Mouse (Mus musculus) macrophage (primary cell): ENCODE measurements around the gene Pbxip1. TPM values are rescaled to one million over a fixed set of nuclear protein-coding genes. Genes with fewer than 3 reads are reported as not detected.
A peak's percentile ranks its signal among the peaks of the same experiment; 100 is the strongest.

Experiments used
- H3K27ac ChIP-seq: fragments of 350-480 bp; formaldehyde crosslinking; 2 replicates; pipeline ENCODE4 v1.9.0; 2021
- H3K36me3 ChIP-seq: fragments of 350-480 bp; formaldehyde crosslinking; 2 replicates; pipeline ENCODE4 v1.9.0; 2021; ENCODE audit errors: inconsistent target
- H3K4me3 ChIP-seq: fragments of 350-480 bp; formaldehyde crosslinking; 2 replicates; pipeline ENCODE4 v1.9.0; 2021; ENCODE audit errors: inconsistent target
- H3K79me2 ChIP-seq: fragments of 350-480 bp; formaldehyde crosslinking; 2 replicates; pipeline ENCODE4 v1.9.0; 2021; ENCODE audit errors: inconsistent target
- WGBS: methylation state at CpG from one replicate; pipeline ENCODE4 v1.1.7; 2026; ENCODE audit warnings: inconsistent platforms; ENCODE audit not compliant: missing documents; 5-methylcytosine and 5-hydroxymethylcytosine counted together
- polyA plus RNA-seq: library from polyadenylated mRNA; stranded (reverse); fragments of 250-400 nt; gene quantifications from 3 replicates; pipeline ENCODE4 v1.2.4, GENCODE M21; 2018; ENCODE audit warnings: inconsistent platforms
- total RNA-seq, 78 experiments: library from RNA; depleted of rRNA; stranded (reverse); fragments of 250-400 nt; gene quantifications; 1 replicate in 9 of 78; 2 replicates in 24 of 78; 3 replicates in 43 of 78; 4 replicates in 2 of 78; pipeline ENCODE4 v1.2.4; 2018; ENCODE audit warnings: inconsistent platforms in 56 of 78

Gene Pbxip1
- total RNA-seq (2018; cell fraction: chromatin; rRNA removed) = 10 to 100 TPM in 12 of 26 experiments, 1 to 10 TPM in 14; 2.4 to 38.0 (median 9.6) TPM
- total RNA-seq (2018; cell fraction: cytosol; rRNA removed) = 10 to 100 TPM in 13 of 26 experiments, 1 to 10 TPM in 13; 4.4 to 31.6 (median 10.6) TPM
- total RNA-seq (2018; cell fraction: nucleus; rRNA removed) = 10 to 100 TPM in 17 of 26 experiments, 1 to 10 TPM in 9; 4.8 to 57.4 (median 22.0) TPM
- 5.3 to 6.8 TPM (median 5.4 TPM) in 3 replicates for polyA plus RNA-seq

DNA sequence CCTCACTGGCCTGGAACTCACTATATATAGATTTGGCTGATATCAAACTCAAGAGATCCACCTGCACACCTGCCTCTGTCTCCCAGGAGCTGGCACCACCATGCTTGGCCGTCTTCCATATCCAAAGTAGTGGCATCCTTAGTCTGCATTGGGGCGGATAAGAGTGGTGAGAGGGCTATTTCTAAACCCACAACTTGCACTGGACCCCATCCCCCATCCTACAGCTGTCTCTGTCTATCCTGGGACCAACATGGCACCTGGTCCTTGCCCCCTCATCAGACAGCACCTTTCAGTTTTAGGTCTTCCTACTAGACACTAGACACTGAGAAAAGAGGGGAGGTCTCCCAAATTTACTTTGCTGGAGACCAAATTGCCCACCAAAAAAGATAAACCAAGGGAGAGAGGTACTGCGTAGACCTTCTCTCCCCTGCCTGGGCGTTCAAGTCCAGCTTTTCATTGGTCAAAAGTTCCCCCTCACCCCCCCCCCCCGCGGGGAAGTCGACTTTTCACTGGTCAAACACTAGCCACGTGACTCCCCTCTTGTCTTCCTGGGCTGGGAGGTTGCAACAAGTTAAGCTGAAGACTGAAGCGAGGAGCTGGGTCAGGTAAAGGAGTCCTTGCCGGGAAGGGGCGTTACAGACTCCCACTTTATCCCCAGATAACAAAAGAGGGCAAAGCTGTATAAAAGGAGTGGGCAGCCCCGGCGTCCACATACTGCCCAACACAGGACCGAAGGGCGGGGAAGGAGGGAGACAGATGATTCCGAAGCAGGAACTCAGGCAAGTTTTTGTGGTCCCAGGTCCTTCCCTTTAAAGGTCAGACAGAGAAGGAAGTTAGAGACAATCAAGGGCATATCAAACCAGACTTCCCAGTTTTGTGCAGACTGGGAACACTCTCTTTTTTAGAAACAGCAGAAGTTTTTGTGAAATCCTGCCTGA lies at the start of gene Pbxip1:
Gene Pbxip1 (plus strand): TSS at position 531 of the 938 bp plus-strand sequence.
- Histone ChIP-seq H3K36me3 (peaks cover 15% of the 10 kb centered on the region; the same call in 1 of the 2 replicates), H3K27ac (peak within 1 kb of the TSS; percentile 25), H3K4me3 (peak within 1 kb of the TSS; percentile 30), H3K79me2 (peaks cover 18% of the 10 kb centered on the region)
- WGBS = 16% methylated on average over 15 of the region's 16 CpGs

DNA sequence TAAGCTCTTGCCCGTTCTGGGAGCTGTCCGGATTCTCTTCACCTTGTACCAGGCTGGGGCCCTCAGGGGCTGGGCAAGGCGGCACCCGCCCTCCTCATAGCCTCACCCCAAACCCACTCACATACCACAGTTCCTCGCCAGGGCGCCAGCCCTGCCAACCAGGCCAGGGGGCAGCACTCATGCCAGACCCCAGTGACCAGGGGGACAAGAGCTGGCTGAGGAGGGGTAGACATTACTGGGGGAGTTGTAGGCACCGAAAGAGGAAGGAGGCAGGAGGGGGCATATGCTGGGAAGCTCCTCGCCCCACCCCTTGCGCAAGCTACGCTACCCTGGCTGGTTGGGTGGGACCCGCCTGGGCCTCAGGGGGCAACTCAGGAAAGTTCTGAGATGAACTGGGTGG lies 48.9 kb upstream of the Pbxip1 start:
- H3K36me3 ChIP-seq = no peaks in the 10 kb centered on the region; the same call in 1 of the 2 replicates
- 34% methylated on average over 11 of the region's 11 CpGs for WGBS
- peak overlapping the region; percentile 19 for H3K27ac ChIP-seq
- no peak overlapping the region for H3K4me3 ChIP-seq
- peaks cover 98% of the 10 kb centered on the region for H3K79me2 ChIP-seq

DNA sequence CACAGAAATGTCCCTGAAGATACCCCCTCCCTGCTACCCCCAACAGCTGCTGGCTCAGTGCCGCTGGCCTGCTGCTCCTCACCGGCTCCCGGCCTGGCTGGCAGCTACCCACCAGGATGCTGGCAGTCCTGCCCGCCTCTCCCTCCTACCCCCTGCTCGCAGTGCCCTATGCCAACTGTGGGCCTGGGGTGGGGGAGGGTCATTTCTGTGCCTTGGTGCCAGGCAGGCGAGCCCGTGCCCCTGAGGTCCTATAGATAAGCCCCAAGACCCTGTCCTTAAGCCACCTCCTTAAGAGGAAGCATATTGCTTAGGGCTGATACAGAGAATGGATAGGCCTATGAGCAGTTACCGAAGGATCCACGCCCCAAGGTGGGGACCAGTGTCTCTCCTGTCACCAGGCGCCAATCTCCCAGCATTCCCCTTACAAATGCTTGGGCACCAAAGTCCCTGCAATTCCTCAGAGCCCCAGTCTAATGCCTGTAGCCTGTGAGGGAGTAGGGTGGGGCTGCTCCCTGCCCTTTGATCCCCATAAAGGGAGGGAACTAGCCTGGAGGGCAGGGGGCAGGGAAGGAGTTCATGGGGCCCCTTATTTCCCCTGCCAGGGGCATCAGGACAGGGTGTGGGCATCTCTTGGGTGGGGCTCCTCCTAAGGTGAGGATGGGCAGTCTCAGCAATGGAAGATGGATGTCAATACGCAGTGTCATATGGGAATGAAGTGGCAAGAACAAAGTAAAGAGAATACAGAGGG lies 48.2 kb upstream of the Pbxip1 start:
- WGBS = 48% methylated on average over 11 of the region's 11 CpGs
- Histone ChIP-seq H3K79me2 (peaks cover 96% of the 10 kb centered on the region), H3K36me3 (no peaks in the 10 kb centered on the region), H3K4me3 (no peak overlapping the region), H3K27ac (peak overlapping the region; percentile 96)

DNA sequence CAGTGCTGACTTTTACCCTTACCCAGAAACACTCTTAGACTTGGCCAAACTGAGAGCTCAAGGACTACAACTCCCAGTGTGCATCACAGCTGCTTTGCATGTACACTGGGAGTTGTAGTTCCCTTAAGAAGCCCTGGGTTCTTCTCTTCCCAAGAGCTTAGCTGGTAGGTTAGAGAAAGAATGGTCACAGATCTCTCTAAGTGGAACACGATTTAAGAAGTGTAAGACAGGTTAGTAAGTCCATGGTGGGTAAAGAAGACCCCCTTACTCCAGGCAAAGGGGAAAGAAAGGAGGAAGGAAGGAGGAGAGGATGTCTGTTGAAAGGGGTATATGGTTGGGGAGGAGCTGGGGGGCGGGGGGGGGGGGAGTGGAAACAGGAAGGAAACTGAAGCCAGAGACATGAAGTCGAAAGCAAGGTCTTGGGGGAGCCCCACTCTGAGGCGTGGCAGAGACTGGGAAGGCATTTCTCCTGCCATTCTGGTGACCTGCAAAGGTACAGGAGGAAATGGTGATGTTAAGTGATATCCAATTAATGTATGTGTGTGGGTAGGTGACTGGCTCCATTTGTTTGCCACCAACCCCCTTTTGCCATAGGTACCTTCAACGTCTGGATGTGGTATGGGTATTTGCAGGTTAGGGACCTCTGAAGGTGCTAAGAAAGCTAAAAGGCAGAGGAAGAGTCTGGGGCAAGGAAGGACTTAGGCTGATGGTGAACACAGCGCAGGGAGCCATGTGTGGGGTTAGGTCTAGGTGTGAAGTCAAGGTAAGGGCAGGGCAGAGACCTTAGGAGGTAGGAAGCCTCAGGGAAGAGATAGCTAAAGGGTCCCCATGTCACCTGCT lies 47.4 kb upstream of the Pbxip1 start:
- H3K27ac ChIP-seq = peak overlapping the region; percentile 96
- H3K36me3 ChIP-seq = no peaks in the 10 kb centered on the region
- 26% methylated on average over 6 of the region's 6 CpGs for WGBS

DNA sequence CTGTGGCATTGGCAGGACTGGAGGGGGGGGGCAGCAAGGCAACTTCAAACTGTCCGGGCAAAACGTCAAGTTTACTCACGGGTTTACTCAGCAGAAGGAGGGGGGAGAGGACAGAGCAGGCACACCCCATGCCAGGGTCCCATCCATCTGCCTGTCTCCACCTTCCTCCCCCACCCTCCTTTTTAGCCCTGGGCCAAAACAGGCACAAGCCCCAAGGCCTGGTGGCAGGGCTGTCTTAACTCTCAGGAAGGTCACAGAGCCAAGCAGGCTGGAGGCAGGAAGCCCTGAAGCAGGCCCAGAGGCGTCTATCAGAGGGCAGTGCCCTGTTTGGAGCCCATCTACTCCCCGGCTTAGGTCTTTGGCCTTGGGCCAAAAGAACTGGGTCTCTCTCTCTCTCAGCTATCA lies 46.4 kb upstream of the Pbxip1 start:
- Histone ChIP-seq H3K27ac (peak overlapping the region; percentile 96), H3K36me3 (no peaks in the 10 kb centered on the region), H3K4me3 (no peak overlapping the region; the same call in 1 of the 2 replicates), H3K79me2 (peaks cover 78% of the 10 kb centered on the region)
- 40% methylated on average over 5 of the region's 5 CpGs for WGBS

More for the DNA sequence above, 47.4 kb upstream of the Pbxip1 start:
- Histone ChIP-seq H3K79me2 (peaks cover 88% of the 10 kb centered on the region), H3K4me3 (peak overlapping the region; percentile 2; the same call in 1 of the 2 replicates)

DNA sequence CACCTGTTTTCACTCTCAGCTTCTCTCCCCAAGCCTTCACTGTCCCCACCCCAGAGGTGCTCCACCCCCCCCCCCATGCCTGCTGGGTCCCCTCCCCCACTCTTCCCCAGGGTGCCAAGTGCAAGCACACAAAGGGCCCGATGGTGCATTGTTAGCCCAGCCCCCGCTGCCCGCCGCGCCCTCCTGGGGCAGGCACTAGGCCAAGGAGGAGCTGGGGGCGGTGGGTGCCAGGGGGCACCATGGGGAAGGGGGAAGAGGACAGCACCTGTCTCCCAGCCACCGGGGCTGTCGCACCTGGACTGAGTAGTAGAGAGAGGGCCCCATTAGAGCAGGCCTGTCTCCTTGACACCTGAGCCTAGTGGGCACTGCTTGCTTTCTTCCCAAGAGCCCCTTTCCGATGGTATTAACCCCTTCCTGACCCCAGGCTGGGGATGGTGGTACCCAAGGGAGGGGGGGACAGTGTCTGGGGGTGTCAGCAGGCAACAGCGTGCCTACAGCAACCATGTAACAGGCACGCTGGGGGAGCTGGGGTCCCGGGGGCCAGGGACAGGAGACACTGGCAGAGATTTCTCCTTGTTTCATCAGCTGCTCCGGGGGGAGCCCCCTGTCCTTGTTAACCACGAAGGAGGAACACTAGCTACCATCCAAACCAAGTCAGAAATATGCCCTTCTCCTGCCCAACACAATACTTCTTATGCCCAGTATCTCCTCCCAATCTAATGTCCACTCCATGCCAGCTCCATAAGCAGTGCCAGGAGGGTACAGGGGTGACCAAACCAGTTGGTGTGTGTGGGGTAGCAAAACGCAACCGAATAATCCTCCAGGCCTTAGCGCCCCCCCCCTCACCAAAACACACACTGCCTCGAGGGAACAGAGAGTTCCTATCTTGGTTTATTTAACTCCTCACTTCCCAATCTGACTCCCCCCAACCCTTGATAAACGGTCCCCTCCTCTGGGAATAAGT lies 45.5 kb upstream of the Pbxip1 start:
- 25% methylated on average over 16 of the region's 19 CpGs for WGBS
- Histone ChIP-seq H3K36me3 (no peaks in the 10 kb centered on the region), H3K4me3 (peak overlapping the region; percentile 85), H3K79me2 (peaks cover 70% of the 10 kb centered on the region), H3K27ac (peak overlapping the region; percentile 96)

DNA sequence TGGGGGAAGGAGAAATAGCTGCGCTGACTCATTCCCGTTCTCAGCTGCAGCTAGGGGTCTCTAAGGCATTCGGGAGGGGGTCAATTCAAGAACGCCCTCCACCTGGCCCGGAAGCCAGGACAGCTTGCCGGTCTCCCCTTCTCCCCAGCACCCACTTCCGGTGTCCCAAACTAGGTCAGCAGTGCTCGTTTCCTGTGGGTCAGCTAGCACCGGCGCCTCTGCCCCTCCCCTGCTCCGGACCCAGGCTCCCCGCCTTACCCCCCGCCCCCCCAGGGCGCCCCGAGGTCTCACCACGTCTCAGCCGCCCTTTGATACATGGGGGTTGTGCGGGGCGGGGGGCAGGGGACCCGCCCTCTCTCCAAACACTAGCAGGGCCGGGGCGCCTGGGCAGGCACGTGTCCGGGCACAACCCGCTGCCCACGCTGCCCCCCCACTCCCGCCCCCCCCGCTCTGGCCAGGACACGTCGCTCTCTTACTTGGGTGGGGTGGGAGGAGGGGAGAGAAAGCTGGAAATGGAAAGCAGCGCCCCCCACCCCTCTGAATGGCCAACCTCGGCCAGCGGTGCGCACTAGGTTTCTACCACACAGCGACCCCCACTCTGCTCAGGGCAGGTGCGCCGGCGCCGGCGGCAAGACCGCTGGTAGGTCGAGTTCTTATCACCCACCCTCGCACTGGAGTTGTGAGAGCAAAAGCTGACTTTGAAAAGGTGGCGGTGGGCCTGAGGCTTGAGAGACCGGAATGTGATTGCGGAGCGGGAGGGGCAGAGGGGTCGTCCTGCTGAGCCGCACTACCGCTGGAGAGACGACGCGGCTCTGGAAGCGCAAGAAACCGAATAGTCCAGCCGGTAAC lies 44.6 kb upstream of the Pbxip1 start:
- Histone ChIP-seq H3K79me2 (peaks cover 60% of the 10 kb centered on the region), H3K27ac (peak overlapping the region; percentile 96), H3K4me3 (peak overlapping the region; percentile 85), H3K36me3 (no peaks in the 10 kb centered on the region)
- 1% methylated on average over 47 of the region's 56 CpGs for WGBS

DNA sequence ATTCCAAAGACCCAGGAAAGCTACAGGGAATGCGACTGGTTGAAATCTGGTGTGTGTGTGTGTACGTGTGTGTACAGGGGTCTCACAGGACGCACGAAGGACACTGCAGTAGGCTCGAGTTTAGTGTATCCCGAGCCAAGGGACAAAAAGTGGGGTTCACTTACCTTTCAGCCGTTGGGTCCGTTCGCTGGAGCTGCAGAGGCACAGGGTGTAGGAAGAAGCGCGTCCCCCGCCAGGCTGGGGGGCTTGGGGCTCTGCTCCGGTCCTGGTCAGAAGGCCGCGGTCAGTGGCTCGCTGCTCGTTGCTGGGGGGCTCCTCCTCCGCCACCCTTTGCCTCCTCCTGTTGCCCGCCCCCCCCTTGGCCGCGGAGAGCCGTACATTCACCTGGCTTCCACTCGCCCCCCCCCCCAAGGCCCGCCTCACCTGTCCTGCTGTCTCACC lies 43.6 kb upstream of the Pbxip1 start:
- H3K36me3 ChIP-seq = no peaks in the 10 kb centered on the region
- peak overlapping the region; percentile 85 for H3K4me3 ChIP-seq
- peaks cover 50% of the 10 kb centered on the region for H3K79me2 ChIP-seq
- H3K27ac ChIP-seq = peak overlapping the region; percentile 96
- 0% methylated on average over 19 of the region's 24 CpGs for WGBS

DNA sequence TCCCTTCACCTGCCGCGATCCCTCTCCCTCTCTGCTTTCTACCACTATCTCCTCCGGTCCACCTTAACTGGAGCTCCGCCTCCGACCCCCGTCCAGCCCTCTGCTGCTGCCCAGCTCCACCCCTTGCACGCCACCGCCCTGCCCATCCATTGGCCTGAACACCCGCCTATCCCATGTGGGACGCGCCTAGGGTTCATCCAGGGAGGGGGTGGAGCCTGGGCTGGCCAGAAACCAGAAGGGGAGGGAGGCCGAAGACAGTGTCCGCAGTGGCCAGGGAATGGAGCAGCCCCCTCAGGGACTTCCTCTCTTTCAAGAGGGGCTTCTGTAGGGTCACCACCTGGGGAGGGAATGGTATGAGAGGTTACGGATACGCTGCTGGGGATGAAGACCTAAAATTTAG lies 42.9 kb upstream of the Pbxip1 start:
- 5% methylated on average over 15 of the region's 15 CpGs for WGBS
- Histone ChIP-seq H3K27ac (peak overlapping the region; percentile 96), H3K36me3 (no peaks in the 10 kb centered on the region), H3K79me2 (peaks cover 43% of the 10 kb centered on the region), H3K4me3 (peak overlapping the region; percentile 85)

DNA sequence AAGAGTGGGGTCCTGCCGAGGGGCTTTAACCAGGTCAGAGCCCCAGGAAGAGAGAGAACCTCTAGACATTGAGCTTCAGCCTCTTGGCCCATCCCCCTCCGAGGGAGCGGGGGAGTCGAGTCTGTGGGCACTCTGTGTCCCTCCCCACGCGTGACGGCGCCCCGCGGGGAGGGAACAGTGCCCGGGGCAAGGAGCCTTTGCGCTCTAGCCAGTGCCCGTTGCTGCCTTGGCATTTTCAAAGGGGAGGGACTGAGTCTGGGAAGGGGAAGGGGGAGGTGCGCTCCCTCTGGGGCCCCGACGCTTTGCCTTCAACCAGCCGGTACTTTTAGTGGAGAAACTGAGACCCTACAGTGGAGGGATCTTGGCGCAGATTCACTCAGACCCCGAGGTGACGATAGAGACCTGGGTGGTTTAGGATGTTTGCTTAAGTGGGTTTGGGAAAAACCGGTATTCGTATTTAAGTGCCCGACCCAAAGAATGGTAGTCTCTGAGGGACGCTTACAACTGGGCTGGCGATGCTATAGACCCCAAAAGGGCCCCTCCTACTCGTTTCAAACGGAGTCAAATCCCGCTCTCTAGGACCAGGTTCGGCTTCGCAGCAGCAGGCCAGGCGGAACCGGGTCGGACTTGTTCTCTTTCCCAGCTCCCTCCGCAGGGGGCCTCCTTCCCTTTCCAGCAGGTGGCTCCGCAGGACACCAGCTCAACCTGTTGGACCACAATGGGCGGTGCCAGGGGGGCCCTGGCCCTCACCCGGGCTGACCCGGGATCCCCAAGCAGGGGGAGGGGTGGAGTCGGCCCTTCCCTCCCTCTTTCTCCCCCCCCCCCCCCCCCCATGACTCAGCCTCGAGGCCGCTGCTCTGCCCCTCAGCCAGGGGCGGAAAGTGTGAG lies 42.3 kb upstream of the Pbxip1 start, which contains the start of gene Zbtb7b:
Gene Zbtb7b (minus strand): TSS at position 771 of the 888 bp plus-strand sequence.
- Histone ChIP-seq H3K27ac (peak within 1 kb of the TSS; percentile 96), H3K79me2 (peaks cover 38% of the 10 kb centered on the region), H3K36me3 (no peaks in the 10 kb centered on the region; the same call in 1 of the 2 replicates), H3K4me3 (peak within 1 kb of the TSS; percentile 85)
- WGBS = under 1% methylated on average over 40 of the region's 42 CpGs

DNA sequence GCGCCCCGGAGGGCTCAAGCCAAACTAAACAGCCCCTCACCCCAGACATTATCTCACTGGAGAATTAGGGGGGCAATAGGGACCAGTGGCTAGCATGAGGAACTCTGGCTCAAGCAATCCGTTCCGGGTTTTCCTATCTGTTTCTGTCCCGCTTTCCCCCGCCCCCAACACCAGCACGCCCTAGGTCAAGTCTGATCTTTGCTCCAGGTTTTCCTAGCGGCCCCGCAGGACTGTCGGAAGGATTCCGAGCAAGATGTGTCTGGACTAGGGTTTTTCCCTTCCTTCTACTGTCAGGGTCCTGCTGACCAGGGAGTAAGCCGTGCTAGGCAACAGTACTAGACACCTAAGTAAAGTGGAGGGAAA lies 41.6 kb upstream of the Pbxip1 start:
- H3K79me2 ChIP-seq = peaks cover 32% of the 10 kb centered on the region
- no peaks in the 10 kb centered on the region; the same call in 1 of the 2 replicates for H3K36me3 ChIP-seq
- peak overlapping the region; percentile 85 for H3K4me3 ChIP-seq
- H3K27ac ChIP-seq = peak overlapping the region; percentile 96
- WGBS = 0% methylated on average over 11 of the region's 12 CpGs
